Mouse (Mus musculus) small intestine, adult 2 months (tissue): ENCODE results near the gene Il4ra.

Experiments
- CTCF ChIP-seq: fragments of 200-500 bp; IDR thresholded peaks from 2 replicates; pipeline ENCODE4 v1.5.1; 2012; ENCODE audit warnings: low read depth, mild to moderate bottlenecking, control low read depth, inconsistent platforms, low read length, moderate library complexity, mixed read lengths; ENCODE audit not compliant: insufficient replicate concordance, insufficient read length; ENCODE audit errors: extremely low read depth
- POLR2A ChIP-seq: fragments of 200-500 bp; IDR thresholded peaks from 2 replicates; pipeline ENCODE4 v1.6.1; 2012; ENCODE audit warnings: low read depth, mild to moderate bottlenecking, control low read depth, inconsistent platforms, low read length, moderate library complexity

- TF ChIP-seq CTCF (no peak), POLR2A (no peak)
These were observed 34.5 kb upstream of the Il4ra start for GRCm38 (mm10) chr7:125517470-125517869.
